Mouse (Mus musculus): ENCODE results near the gene Shc1. TPM values are rescaled to one million over a fixed set of nuclear protein-coding genes. Genes with fewer than 3 reads are reported as not detected.
"Not testable (repeated sequence)": the region's sequence is repeated elsewhere in the genome, so short reads cannot be mapped to it uniquely, and the experiment has no call there.

The Shc1 gene
- total RNA-seq, 2 experiments from 2014 or later = 12.2 to 14.3 TPM

DNA sequence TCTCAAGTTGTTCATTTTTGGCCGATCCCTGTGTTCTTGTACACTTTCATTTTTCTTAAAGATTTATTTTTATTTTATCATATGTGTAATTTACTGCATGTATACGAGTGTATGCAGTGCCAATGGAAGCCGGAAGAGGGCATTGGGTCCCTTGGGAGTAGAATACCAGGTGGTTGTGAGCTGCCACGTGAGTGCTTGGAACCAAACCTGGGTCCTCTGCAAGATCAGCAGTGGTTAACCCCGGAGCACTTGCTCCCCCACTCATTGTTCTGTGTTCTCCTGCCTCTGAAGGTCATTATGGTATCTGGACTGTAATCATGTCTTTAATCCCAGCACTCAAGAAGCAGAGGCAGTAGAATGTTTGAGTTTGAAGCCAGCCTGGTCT, 6.9 kb downstream of the Shc1 start:
- TF ChIP-seq CTCF (conservative IDR thresholded peaks at IDR 0.05) = no peak
- Histone ChIP-seq H3K27ac (no peak overlapping the region), H3K4me3 (no peak overlapping the region)
- no peak for DNase-seq (ENCODE audit: low spot score in 2 of 2)

DNA sequence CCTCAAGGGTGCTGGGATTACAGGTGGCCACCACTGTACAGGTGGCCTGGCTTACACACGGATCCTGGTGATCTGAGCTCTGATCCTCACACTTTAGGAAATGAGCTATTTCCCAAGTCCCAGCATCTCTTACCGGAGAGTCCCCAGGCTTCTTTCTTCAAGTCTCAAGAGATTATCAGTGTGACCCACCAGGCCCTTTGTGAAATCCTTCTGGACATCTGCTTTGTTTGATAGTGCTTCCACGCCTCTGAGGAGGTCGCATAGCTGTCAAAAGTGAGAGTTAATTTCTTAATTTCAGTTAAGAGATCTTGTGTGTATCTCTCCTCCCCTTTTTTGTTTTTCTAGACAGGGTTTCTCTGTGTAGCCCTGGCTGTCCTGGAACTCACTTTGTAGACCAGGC, 7.6 kb downstream of the Shc1 start:
- TF ChIP-seq CTCF (conservative IDR thresholded peaks at IDR 0.05) = no peak
- Histone ChIP-seq H3K27ac (no peak overlapping the region), H3K4me3 (no peak overlapping the region)
- DNase-seq (ENCODE audit: low spot score in 2 of 2) = no peak

DNA sequence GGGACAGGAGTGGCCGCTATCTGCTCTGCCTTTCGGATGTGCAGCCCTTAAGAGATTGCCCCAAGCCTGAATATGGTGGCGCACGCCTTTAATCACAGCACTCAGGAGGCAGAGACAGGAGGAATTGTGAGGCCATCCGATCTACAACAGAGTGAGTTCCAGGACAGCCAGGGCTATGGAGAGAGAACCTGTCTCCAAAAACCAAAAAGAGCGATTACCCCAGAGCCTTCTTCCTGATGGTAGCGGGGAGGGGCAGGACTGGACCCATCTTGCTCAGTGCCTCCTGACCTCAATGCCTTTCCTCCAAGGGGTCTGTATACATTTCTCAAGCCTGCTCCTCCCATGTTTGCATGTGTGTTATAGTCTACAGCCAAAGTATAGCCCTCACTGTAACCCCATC, 10.8 kb downstream of the Shc1 start:
- not testable (repeated sequence) for H3K27ac ChIP-seq; H3K4me3 ChIP-seq; DNase-seq (ENCODE audit: low spot score in 2 of 2)

DNA sequence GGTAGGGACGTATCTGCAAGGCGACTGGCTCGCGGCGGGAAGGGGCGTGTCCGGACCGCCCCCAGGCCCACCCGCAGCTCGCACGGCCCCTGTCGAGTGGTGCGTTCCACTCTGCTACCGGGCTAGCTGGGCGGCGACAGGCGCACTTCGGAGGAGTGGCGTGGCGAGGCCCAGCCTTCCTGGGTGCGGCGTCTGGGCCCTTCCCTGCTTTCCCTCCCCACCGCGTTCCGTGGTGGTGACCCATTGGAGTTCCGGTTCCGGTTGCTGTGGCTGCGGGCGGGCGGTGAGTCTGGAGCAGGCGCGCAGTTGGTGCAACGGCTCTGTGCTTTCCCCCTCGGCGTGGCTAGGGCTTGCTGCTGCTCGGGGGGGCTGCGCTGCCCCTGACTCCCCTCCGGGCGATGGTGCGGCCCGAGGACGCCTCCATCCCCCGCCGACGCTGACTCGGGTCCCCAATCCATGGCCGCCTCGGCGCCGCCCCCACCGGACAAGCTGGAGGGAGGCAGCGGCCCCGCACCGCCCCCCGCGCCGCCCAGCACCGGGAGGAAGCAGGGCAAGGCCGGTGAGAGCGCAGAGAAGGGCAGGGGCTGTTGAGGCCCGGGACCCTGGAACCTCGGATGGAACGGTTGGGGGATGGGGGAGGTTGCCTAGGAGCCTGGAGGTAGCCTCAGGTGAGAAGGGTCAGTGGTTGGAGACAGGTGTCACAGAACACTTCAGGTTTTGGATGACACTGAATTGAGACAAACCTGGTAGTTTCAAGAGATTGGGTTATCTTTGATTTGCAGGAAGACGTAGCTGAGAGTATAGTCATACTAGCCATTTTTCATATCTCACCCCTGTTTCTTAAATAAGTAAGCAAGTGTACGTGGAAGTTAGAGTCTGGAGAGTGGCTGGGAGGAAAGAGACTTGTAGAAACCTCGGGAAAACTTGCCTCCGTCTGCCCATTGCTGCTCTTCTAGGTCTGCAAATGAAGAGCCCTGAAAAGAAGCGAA, 12.2 kb downstream of the Shc1 start, which contains the start of gene Pygo2:
Pygo2 (plus strand) TSS at position 44 of the 989 bp plus-strand sequence.
- Histone ChIP-seq H3K27ac (peak within 1 kb of the TSS; percentile 93), H3K4me3 (peak within 1 kb of the TSS; percentile 76)
- 0 out of 2 replicates have a peak, but pooled peaks have one; percentile 11 for TF ChIP-seq CTCF (conservative IDR thresholded peaks at IDR 0.05)
- peak; percentile 95 to 98 for DNase-seq (ENCODE audit: low spot score in 2 of 2)

DNA sequence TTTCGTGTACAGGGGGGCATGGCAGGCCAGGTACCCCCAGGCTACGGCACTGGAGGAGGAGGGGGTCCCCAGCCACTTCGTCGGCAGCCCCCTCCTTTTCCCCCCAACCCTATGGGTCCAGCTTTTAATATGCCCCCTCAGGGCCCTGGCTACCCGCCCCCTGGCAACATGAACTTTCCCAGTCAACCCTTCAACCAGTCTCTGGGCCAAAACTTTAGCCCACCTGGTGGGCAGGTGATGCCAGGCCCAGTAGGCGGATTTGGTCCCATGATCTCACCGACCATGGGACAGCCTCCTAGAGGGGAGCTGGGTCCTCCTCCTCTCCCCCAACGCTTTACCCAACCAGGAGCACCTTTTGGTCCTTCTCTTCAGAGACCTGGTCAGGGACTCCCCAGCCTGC, 14.4 kb downstream of the Shc1 start:
- no peak for TF ChIP-seq CTCF (conservative IDR thresholded peaks at IDR 0.05)
- no peak for DNase-seq (ENCODE audit: low spot score in 2 of 2)
- Histone ChIP-seq H3K4me3 (no peak overlapping the region), H3K27ac (no peak overlapping the region)

DNA sequence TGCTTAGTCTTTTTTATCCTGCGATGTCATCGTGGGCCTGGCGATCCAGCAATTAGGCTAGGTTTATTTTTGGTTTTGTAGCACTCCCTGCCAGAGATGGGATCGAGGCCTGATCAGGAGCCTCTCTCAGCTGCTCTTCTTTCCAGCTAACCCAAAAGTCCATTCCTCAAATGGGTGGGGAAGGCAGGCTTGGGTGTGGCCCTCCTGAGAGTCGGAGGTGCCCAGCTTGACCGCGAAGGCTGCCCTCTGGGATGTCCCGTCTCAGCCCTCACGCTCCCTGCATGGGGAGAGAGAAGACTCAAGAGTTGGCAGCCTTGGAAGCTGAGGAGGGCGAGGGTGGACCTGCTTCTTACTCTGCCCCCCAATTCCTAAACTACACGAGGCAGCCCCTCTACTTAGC, 16.3 kb downstream of the Shc1 start:
- no peak overlapping the region for H3K4me3 ChIP-seq
- no peak for TF ChIP-seq CTCF (conservative IDR thresholded peaks at IDR 0.05)
- no peak for DNase-seq (ENCODE audit: low spot score in 2 of 2)
- H3K27ac ChIP-seq = peak overlapping the region; percentile 68

DNA sequence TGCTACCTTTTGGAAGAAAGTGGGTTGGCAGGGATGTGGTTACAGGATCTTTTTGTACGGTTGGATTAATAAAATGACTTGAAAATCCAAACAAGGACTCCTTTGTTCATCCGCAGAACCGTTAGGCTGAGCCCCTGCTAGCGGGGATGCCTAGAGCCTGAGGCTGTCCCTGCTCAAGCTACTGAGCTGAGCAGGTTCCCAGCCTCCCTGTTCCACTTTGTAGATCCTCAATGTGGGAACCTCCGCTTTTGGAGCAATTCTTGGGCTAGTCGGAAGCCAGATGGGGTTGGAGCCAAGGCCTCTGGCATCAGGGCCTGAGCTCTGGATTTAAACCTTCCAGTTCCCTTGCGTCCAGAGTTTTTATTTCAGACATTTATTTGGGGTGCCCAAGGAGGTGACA, 16.8 kb downstream of the Shc1 start:
- no peak for DNase-seq (ENCODE audit: low spot score in 2 of 2)
- Histone ChIP-seq H3K4me3 (no peak overlapping the region), H3K27ac (peak overlapping the region; percentile 68)
- no peak for TF ChIP-seq CTCF (conservative IDR thresholded peaks at IDR 0.05)

DNA sequence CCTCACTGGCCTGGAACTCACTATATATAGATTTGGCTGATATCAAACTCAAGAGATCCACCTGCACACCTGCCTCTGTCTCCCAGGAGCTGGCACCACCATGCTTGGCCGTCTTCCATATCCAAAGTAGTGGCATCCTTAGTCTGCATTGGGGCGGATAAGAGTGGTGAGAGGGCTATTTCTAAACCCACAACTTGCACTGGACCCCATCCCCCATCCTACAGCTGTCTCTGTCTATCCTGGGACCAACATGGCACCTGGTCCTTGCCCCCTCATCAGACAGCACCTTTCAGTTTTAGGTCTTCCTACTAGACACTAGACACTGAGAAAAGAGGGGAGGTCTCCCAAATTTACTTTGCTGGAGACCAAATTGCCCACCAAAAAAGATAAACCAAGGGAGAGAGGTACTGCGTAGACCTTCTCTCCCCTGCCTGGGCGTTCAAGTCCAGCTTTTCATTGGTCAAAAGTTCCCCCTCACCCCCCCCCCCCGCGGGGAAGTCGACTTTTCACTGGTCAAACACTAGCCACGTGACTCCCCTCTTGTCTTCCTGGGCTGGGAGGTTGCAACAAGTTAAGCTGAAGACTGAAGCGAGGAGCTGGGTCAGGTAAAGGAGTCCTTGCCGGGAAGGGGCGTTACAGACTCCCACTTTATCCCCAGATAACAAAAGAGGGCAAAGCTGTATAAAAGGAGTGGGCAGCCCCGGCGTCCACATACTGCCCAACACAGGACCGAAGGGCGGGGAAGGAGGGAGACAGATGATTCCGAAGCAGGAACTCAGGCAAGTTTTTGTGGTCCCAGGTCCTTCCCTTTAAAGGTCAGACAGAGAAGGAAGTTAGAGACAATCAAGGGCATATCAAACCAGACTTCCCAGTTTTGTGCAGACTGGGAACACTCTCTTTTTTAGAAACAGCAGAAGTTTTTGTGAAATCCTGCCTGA, 18.2 kb downstream of the Shc1 start, which contains the start of gene Pbxip1:
Pbxip1 (plus strand) TSS at position 531 of the 938 bp plus-strand sequence.
- no peak for DNase-seq (ENCODE audit: low spot score in 2 of 2)
- H3K27ac ChIP-seq = peak within 1 kb of the TSS; percentile 88
- no peak for TF ChIP-seq CTCF (conservative IDR thresholded peaks at IDR 0.05)

DNA sequence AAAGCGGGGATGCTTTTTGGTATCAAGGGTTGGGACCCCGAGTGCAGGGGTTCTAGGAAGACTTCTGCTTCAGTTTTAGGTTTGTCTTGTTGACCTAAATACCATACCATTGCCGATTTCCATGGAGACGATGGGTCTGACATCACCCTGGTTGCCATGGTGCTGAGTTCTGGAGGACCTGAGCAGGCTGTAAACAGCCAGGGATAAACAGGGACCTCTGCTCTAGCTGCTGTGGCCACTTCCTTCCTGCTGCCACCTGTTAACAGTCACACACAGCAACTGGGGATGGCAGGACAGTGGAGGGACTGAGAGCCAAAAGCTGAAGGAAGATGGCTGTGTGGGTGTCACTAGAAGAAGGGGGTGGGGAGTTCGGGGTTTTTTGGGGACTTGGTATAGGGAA, 19.0 kb downstream of the Shc1 start:
- peak overlapping the region; percentile 88 for H3K27ac ChIP-seq
- no peak for TF ChIP-seq CTCF (conservative IDR thresholded peaks at IDR 0.05)
- DNase-seq (ENCODE audit: low spot score in 2 of 2) = peak; percentile 30 to 66
- H3K4me3 ChIP-seq = peak overlapping the region; percentile 47

More for the DNA sequence above, 18.2 kb downstream of the Shc1 start, which contains the start of gene Pbxip1:
- H3K4me3 ChIP-seq = peak within 1 kb of the TSS; percentile 47

DNA sequence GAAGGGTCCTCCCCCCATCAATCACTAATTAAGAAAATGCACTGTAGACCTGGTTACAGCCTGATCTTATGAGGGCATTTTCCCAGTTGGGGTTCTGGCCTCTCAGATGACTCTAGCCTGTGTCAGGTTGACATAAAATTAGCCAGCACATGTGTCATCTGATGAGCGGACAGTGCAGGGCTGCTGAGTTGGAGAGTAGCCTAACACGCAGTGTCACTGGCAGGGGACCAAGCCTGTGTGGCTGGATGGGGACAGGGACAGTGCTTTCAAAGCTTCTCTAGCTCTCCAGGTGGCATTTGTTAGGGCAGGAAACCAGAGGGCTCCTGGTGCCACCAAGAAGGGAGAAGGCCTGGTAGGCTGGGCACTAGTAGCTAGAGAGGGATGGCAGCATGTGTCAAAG, 22.4 kb downstream of the Shc1 start:
- no peak overlapping the region for H3K4me3 ChIP-seq
- no peak overlapping the region for H3K27ac ChIP-seq
- TF ChIP-seq CTCF (conservative IDR thresholded peaks at IDR 0.05) = no peak
- no peak for DNase-seq (ENCODE audit: low spot score in 2 of 2)

DNA sequence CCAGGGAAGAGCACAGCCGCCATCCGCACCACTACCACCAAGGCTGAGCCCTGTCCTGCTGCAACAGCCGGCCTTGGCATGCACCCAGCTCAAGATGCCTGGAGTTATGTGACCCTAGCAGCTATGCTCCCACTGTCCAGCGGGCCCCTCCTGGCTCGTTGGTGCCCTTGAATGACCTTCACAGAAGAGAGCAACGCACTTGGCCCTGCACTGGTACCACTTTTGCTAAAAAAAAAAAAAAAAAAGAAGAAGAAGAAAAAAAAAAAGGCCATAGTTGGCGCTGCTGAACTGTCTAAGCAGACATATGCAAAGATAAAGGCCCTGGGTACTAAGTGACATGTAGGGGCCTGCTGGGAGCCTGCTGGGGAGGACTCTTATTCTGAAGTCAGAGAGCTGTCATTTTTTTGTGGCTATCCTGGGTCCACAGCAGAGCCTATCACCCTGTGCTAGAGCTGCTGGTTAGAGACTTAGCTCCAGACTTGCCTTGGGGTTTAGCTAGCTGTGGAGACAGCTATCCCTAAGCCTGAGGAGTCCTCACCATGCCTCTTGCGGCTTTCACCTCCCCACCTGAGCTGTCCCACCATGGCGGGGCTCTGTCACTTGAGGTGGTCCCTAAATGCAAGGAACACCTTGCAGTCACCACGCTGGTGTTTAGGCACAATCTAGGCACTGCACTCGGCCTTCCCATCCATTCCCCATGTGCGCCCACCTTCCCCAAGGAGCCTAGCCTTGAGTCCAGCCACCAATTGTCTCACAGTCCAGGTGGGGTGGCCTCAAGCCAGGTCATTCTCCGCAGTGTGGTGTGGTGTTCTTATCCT, 30.7 kb downstream of the Shc1 start:
- TF ChIP-seq CTCF (conservative IDR thresholded peaks at IDR 0.05) = no peak
- H3K27ac ChIP-seq = no peak overlapping the region
- no peak for DNase-seq (ENCODE audit: low spot score in 2 of 2)
- no peak overlapping the region for H3K4me3 ChIP-seq

DNA sequence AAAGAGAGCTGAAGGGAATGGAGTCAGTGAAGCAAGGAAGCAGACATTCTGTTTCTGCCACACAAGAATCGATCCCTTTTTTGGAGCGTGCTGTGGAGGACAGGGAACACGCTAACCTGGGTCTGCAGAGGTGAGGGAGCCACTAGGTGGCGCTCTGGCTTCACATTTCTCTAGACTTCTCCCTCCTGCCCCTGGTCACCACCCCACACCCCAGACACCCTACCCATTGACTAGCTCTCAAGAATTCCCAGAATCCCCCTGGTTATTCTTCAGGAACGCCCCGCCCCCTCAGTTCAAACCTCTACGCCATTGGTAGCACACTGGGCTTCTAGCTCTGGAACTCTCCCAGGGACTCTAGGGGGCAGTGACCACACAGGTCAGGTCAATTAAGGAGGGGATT, 31.3 kb downstream of the Shc1 start:
- Histone ChIP-seq H3K4me3 (no peak overlapping the region), H3K27ac (no peak overlapping the region)
- TF ChIP-seq CTCF (conservative IDR thresholded peaks at IDR 0.05) = peak; percentile 92
- peak; percentile 75 to 76 for DNase-seq (ENCODE audit: low spot score in 2 of 2)

Data from layer of hippocampus, adult 2 months (tissue).